Mouse (Mus musculus) heart, embryonic 10.5 days (tissue): ENCODE measurements around the gene Trmt11. TPM values are rescaled to one million over a fixed set of nuclear protein-coding genes. Genes with fewer than 3 reads are reported as not detected.

Experiments used
- DNase-seq: peaks from one replicate; pipeline ENCODE4 v3.0.0-alpha.2; 2017; ENCODE audit warnings: low spot score
- H3K27ac ChIP-seq: fragments of 300-500 bp; sonication (generic); 2 replicates; pipeline ENCODE4 v1.5.1; 2016; ENCODE audit warnings: mild to moderate bottlenecking
- H3K27me3 ChIP-seq: fragments of 300-500 bp; sonication (generic); 2 replicates; pipeline ENCODE4 v1.6.1; 2016; ENCODE audit warnings: mild to moderate bottlenecking; ENCODE audit not compliant: poor library complexity, insufficient read depth, severe bottlenecking
- H3K36me3 ChIP-seq: fragments of 300-500 bp; sonication (generic); 2 replicates; pipeline ENCODE4 v1.6.1; 2016; ENCODE audit warnings: mild to moderate bottlenecking, moderate library complexity
- H3K4me1 ChIP-seq: fragments of 300-500 bp; sonication (generic); 2 replicates; pipeline ENCODE4 v1.6.1; 2016; ENCODE audit warnings: mild to moderate bottlenecking
- H3K4me3 ChIP-seq: fragments of 300-500 bp; sonication (generic); 2 replicates; pipeline ENCODE4 v1.5.1; 2016; ENCODE audit warnings: mild to moderate bottlenecking, moderate library complexity
- H3K9me3 ChIP-seq: fragments of 300-500 bp; sonication (generic); 2 replicates; pipeline ENCODE4 v1.6.1; 2016; ENCODE audit warnings: mild to moderate bottlenecking, moderate library complexity
- WGBS: fragments of 180-500 bp; shearing (Covaris S2); methylation state at CpG from one replicate; pipeline ENCODE4 v1.1.7; 2016; 5-methylcytosine and 5-hydroxymethylcytosine counted together
- polyA plus RNA-seq: library from polyadenylated mRNA; unstranded; fragments of >200 nt; fragmentation: Nextera tagmentation; extraction: Ambion mirVana; gene quantifications from 2 replicates; pipeline ENCODE4 v1.2.1, GENCODE M21; 2016

The Trmt11 gene
- polyA plus RNA-seq, 1 experiment from 2014 or later, result 30.3 TPM

DNA sequence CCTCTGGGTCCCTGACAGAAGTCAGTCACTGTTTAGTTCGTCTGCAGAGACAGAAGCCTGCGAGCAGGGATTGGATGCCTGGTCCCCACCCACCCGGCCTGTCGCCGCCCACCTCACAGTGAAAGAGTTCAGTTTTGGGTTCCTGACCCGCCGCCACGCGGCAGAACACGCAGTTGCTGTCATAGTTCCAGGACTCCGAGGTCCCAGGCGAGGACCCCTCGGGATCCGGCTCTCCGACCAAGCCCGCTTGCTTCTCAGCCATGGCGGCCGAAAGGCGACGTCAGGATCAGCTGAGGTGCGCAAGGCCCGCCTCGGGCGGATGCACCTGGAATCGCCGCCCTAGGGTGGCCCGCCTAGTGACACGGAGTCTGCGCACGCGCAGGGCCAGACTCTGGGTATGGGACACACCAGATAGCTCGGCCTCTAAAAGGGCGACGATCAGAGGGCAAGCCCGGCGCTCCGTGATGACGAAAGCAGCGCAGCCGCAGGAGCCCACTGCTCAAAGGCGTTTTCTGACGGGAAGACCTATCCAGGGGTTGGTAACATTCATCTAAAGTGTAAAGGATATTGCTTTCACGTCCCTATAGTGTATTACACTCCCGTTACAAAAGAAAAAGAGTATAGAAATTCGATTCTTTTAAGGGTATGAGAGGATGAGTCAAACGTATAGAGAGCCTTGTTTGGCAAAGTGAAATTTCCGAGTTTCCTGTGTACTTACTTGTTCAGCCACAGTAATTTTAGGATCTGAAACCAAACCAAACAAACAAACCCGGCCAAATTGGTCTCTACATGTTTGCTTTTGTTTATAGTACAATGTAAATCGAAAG is 17.8 kb upstream of the Trmt11 start:
- WGBS, result 1% methylated on average over 49 of the region's 49 CpGs
- Histone ChIP-seq H3K36me3 (no peaks in the 10 kb centered on the region), H3K4me3 (peak overlapping the region; percentile 79), H3K4me1 (no peaks in the 10 kb centered on the region; the same call in 1 of the 2 replicates), H3K27ac (peak overlapping the region; percentile 98), H3K9me3 (no peaks in the 10 kb centered on the region), H3K27me3 (no peaks in the 10 kb centered on the region)
- DNase-seq, result peak; percentile 99

GRCm38 (mm10) chr10:30613039-30613438 is 12.5 kb upstream of the Trmt11 start:
- H3K4me1 ChIP-seq, result no peaks in the 10 kb centered on the region; the same call in 1 of the 2 replicates
- H3K27me3 ChIP-seq, result no peaks in the 10 kb centered on the region
- WGBS, result 83% methylated on average over 4 of the region's 4 CpGs
- H3K27ac ChIP-seq, result no peak overlapping the region
- peaks cover 7% of the 10 kb centered on the region; the same call in 1 of the 2 replicates for H3K36me3 ChIP-seq
- no peak overlapping the region for H3K4me3 ChIP-seq
- no peaks in the 10 kb centered on the region for H3K9me3 ChIP-seq
- no peak for DNase-seq

DNA sequence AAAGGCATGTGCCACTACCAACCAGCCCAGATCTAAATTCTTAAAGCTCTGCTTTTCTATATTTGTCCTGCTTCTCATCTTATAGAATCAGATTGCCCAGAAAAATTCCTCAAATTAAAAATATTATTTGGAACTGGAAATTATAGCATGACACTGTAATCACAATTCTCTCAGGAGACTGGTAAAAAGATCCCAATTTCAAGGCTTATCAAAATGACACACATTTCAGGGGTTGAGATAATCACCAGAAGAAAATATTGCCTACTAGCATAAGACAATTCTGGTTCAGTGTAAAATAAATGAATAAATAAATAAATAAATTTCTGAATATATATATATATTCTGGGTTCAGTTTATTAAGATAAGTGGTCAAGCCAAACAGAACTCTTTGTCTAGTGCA is 9.1 kb upstream of the Trmt11 start:
- Histone ChIP-seq H3K27me3 (no peaks in the 10 kb centered on the region), H3K4me3 (no peak overlapping the region), H3K4me1 (no peaks in the 10 kb centered on the region), H3K9me3 (no peaks in the 10 kb centered on the region), H3K27ac (no peak overlapping the region), H3K36me3 (peaks cover 15% of the 10 kb centered on the region; the same call in 1 of the 2 replicates)
- DNase-seq, result no peak

- 73% methylated on average over 2 of the region's 2 CpGs for WGBS
- Histone ChIP-seq H3K27me3 (no peaks in the 10 kb centered on the region), H3K9me3 (no peaks in the 10 kb centered on the region), H3K36me3 (peaks cover 15% of the 10 kb centered on the region; the same call in 1 of the 2 replicates), H3K27ac (no peak overlapping the region), H3K4me3 (no peak overlapping the region), H3K4me1 (no peaks in the 10 kb centered on the region)
- DNase-seq, result no peak
Measured at GRCm38 (mm10) chr10:30608109-30608508, 7.6 kb upstream of the Trmt11 start.

DNA sequence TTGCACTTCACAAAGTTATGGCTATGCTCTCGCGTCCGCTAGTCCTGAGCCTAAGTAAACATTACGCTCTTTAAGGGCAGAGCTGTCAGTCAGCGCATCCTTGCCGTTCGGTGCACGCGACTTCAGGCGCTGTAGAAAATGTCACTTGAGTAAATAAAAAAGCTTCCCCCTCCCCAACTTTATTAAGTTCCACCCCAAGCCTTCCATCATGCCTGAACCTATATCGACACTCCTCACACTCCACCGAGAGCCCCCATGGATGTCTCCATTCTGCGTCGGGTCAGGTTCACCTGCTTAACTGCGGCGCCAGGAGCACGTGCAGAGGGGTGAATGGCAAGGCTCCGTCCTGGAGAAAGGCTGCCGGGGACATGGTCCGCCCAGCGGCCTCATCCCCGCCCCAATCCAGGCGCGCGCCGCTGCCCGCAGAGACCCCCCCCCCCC is 435 bp downstream of the Trmt11 start:
- peak overlapping the region; percentile 91 for H3K4me3 ChIP-seq
- H3K27ac ChIP-seq, result peak overlapping the region; percentile 96
- peaks cover 23% of the 10 kb centered on the region for H3K36me3 ChIP-seq
- no peak for DNase-seq
- H3K4me1 ChIP-seq, result peaks cover 5% of the 10 kb centered on the region; the same call in 1 of the 2 replicates
- WGBS, result under 1% methylated on average over 27 of the region's 27 CpGs
- H3K27me3 ChIP-seq, result no peaks in the 10 kb centered on the region
- no peaks in the 10 kb centered on the region for H3K9me3 ChIP-seq

DNA sequence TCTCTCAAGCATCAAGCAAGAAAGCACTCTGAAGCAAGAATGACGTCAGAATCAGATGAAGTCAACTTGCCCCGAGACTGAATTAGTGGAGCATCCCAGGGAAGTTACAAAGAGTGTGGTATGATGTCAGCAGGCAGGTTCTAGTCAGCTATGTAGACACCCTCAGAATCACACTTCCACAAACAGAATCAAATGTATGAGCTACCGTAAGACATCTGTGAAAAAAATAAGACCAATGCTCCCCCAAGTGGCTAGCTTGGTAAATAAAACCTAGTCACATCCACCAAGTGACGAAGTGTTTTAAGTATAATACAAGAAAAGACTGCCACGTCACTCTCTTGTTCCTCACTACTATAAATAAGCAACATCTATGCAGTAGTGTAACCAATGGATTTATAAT is 13.5 kb downstream of the Trmt11 start:
- WGBS, result 66% methylated on average over 5 of the region's 5 CpGs
- no peak overlapping the region for H3K4me3 ChIP-seq
- H3K27ac ChIP-seq, result no peak overlapping the region
- H3K36me3 ChIP-seq, result peaks cover 55% of the 10 kb centered on the region
- H3K27me3 ChIP-seq, result no peaks in the 10 kb centered on the region
- no peak for DNase-seq
- no peaks in the 10 kb centered on the region for H3K9me3 ChIP-seq
- no peaks in the 10 kb centered on the region for H3K4me1 ChIP-seq

DNA sequence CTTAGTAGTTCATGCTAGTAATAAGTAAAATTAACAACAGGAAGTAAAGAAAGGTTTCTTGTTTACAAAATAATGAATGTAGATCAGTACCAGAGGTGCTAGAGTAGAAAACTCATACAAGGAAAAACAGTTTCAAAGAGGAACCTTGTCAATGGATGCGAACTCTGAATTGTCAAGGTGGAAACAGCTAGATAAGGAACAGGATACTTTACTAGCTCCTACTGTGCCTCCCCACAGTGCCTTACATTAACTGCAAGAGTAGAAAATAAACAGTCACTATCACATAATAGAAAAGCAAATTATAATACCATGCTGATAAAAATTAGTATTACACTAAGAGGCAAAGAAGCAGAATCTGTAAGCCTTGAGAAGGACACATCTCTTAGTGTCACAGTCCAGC is 14.9 kb downstream of the Trmt11 start:
- Histone ChIP-seq H3K27ac (no peak overlapping the region), H3K9me3 (no peaks in the 10 kb centered on the region), H3K36me3 (peaks cover 53% of the 10 kb centered on the region), H3K27me3 (no peaks in the 10 kb centered on the region), H3K4me1 (no peaks in the 10 kb centered on the region), H3K4me3 (no peak overlapping the region)
- no peak for DNase-seq
- 88% methylated on average over 1 of the region's 1 CpGs for WGBS

DNA sequence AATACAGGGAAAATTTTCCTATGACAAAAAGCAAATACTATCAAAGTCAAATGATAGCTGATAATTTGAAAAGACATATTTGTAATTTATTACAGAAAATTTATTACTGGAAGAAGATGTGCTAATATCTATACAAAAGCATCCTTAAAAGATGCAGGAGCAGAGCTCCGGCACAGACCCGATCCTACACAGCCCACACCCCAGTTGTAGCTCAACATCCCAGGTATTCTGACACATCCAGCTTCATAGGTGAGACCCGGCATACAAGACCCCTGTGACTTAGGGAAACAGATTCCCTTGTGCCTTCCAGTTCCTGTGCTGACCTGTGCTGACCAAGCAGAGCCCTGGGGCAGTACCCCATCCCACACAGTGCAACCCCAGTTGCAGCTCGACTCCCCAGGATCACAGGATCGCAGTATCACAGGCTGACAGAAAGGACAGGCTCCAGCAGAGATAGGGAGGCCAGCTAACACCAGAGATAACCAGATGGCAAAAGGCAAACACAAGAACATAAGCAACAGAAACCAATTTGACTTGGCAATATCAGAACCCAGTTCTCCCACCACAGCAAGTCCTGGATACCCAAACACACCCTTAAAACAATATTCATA is 22.8 kb downstream of the Trmt11 start:
- DNase-seq, result peak; percentile 77
- Histone ChIP-seq H3K36me3 (peaks cover 19% of the 10 kb centered on the region), H3K27me3 (no peaks in the 10 kb centered on the region), H3K9me3 (no peaks in the 10 kb centered on the region), H3K4me1 (no peaks in the 10 kb centered on the region), H3K4me3 (no peak overlapping the region), H3K27ac (no peak overlapping the region)
- WGBS, result 79% methylated on average over 5 of the region's 5 CpGs

DNA sequence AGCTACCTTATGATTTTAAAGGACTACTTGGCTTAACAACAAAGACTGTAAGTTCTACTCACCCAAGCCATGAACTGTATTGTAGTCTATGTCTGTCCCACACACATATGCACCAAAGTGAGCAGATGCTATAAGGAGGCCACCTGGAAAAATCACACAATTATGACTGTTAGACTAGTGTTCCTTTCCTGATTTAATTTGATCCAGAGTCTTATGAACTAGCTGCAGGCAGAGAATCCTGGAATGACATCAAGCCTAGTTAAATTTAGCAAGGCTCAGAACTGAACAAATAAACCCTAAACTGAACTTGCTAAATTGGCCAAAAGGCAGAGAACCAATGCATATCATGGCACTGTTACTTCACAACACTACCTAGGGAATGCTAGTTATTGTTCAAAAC is 34.2 kb downstream of the Trmt11 start:
- no peak for DNase-seq

DNA sequence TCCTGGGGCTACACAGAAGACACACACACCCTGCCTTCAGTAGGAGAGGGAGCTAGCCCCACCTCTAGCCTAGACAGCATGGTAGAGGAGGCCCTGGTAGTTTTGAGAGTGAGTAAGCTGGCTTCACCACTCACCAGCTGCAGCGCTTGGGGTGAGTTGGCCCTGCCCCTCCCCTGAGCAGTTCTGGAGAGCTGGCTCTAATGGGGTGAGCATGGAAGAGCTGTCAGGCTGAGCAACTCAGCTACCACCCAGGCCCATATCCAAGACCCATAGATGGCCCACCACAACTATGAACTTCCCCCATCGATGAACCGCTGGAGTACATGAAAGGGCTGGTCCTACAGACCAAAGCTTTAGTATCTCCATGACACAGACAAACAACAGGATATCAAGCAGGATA is 35.9 kb downstream of the Trmt11 start:
- Histone ChIP-seq H3K9me3 (no peaks in the 10 kb centered on the region), H3K4me3 (no peak overlapping the region), H3K27ac (no peak overlapping the region), H3K36me3 (peaks cover 64% of the 10 kb centered on the region), H3K4me1 (no peaks in the 10 kb centered on the region), H3K27me3 (no peaks in the 10 kb centered on the region)
- no peak for DNase-seq
- WGBS, result 74% methylated on average over 3 of the region's 3 CpGs

More for the DNA sequence above, 34.2 kb downstream of the Trmt11 start:
- Histone ChIP-seq H3K9me3 (no peaks in the 10 kb centered on the region), H3K4me1 (no peaks in the 10 kb centered on the region), H3K4me3 (no peak overlapping the region), H3K27ac (no peak overlapping the region), H3K36me3 (peaks cover 47% of the 10 kb centered on the region), H3K27me3 (no peaks in the 10 kb centered on the region)

DNA sequence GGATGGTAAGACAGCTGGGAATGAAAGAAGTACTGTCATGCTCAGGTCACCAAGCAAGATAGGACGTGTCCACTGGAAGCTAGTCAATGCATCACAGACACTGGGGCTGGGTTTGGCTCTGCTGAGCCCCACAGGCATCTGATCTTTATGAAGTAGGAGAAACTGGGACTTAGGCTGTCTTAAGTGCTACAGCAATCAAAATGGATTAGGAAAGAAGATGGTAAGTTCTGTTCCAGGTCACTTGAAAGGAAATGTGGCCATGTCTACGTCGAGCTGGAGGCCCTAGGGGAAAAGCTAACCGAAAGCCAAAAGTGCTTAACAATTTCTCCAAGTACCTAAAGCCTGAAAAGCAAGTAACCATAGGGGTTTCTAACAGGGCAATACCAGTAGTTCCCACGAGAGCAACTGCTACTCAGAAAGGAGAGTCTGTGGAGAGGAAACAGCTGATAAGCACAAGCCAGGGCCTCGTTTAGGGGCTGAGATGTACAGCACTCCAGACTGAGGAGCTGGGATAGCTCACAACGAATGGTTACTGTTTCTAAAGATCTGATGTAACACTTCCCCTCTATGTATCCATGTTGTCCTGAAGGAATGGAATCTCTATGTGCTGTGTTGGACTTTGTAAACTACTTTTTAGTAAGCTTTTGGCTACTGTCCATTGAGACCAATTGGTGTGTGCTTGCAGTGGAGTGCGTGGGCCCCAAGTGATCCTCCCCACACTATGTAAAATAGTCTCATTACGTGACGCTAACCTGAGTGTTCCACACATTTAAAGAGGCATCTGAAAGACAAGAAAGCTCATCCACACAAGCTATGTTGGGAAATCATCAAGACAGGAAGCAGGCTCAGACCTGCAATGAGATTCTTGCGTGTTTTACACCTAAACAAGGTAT is 44.6 kb downstream of the Trmt11 start:
- DNase-seq, result no peak
- H3K36me3 ChIP-seq, result peaks cover 55% of the 10 kb centered on the region
- WGBS, result 75% methylated on average over 11 of the region's 11 CpGs
- H3K27ac ChIP-seq, result no peak overlapping the region
- H3K4me1 ChIP-seq, result peaks cover 5% of the 10 kb centered on the region; the same call in 1 of the 2 replicates
- no peak overlapping the region for H3K4me3 ChIP-seq
- H3K9me3 ChIP-seq, result no peaks in the 10 kb centered on the region
- H3K27me3 ChIP-seq, result no peaks in the 10 kb centered on the region

GRCm38 (mm10) chr10:30552377-30552776 is 48.2 kb downstream of the Trmt11 start:
- peaks cover 31% of the 10 kb centered on the region for H3K36me3 ChIP-seq
- H3K4me3 ChIP-seq, result no peak overlapping the region
- no peaks in the 10 kb centered on the region for H3K9me3 ChIP-seq
- DNase-seq, result no peak
- H3K27ac ChIP-seq, result no peak overlapping the region
- peaks cover 5% of the 10 kb centered on the region; the same call in 1 of the 2 replicates for H3K4me1 ChIP-seq
- no peaks in the 10 kb centered on the region for H3K27me3 ChIP-seq
- WGBS, result 94% methylated on average over 1 of the region's 1 CpGs
